Mouse (Mus musculus): ENCODE measurements around the gene Btbd2. TPM values are rescaled to one million over a fixed set of nuclear protein-coding genes. Genes with fewer than 3 reads are reported as not detected.
A peak's percentile ranks its signal among the peaks of the same experiment; 100 is the strongest.

Gene Btbd2
- total RNA-seq, 4 experiments from 2014 or later, result 63.4 to 94.6 (median 79.1) TPM

GRCm38 (mm10) chr10:80687850-80688249 is 31.0 kb upstream of the Btbd2 start:
- DNase-seq, result peak; percentile 68

GRCm38 (mm10) chr10:80686617-80687016 is 29.7 kb upstream of the Btbd2 start:
- no peak for DNase-seq

GRCm38 (mm10) chr10:80684984-80685383 is 28.1 kb upstream of the Btbd2 start:
- DNase-seq, result no peak

GRCm38 (mm10) chr10:80684214-80684613 is 27.3 kb upstream of the Btbd2 start:
- peak; percentile 71 for DNase-seq

- no peak for DNase-seq
Observed at GRCm38 (mm10) chr10:80683647-80684046, 26.8 kb upstream of the Btbd2 start.

- DNase-seq, result no peak
Observed at GRCm38 (mm10) chr10:80682003-80682402, 25.1 kb upstream of the Btbd2 start.

- DNase-seq, result no peak
Observed at GRCm38 (mm10) chr10:80680260-80680696, 23.4 kb upstream of the Btbd2 start.

- peak; percentile 62 for DNase-seq
Observed at GRCm38 (mm10) chr10:80679556-80680259, 22.8 kb upstream of the Btbd2 start.

GRCm38 (mm10) chr10:80678601-80679377 is 21.9 kb upstream of the Btbd2 start:
- DNase-seq, result no peak

GRCm38 (mm10) chr10:80677942-80678436 is 21.1 kb upstream of the Btbd2 start, which contains the start of gene Mknk2:
Gene Mknk2, minus strand, starts transcription at chr10:80678112.
- peak; percentile 94 for DNase-seq

- no peak for DNase-seq
Observed at GRCm38 (mm10) chr10:80677128-80677875, 20.4 kb upstream of the Btbd2 start.

- DNase-seq, result peak; percentile 99
Observed at GRCm38 (mm10) chr10:80676198-80676928, 19.5 kb upstream of the Btbd2 start.

GRCm38 (mm10) chr10:80675405-80676197 is 18.7 kb upstream of the Btbd2 start:
- DNase-seq, result no peak

- DNase-seq, result no peak
Observed at GRCm38 (mm10) chr10:80674851-80675404, 18.1 kb upstream of the Btbd2 start.

- no peak for DNase-seq
Observed at GRCm38 (mm10) chr10:80674161-80674711, 17.4 kb upstream of the Btbd2 start.

GRCm38 (mm10) chr10:80673690-80674089 is 16.8 kb upstream of the Btbd2 start:
- DNase-seq, result no peak

- no peak for DNase-seq
Observed at GRCm38 (mm10) chr10:80671936-80672690, 15.2 kb upstream of the Btbd2 start.

GRCm38 (mm10) chr10:80671251-80671650 is 14.4 kb upstream of the Btbd2 start:
- DNase-seq, result no peak

GRCm38 (mm10) chr10:80670531-80670930 is 13.7 kb upstream of the Btbd2 start:
- DNase-seq, result no peak

Measured in adrenal gland, adult 8-10 months (tissue).